Mouse (Mus musculus) myocyte (in vitro differentiated cells): ENCODE data around the gene Zbtb20. TPM values are rescaled to one million over a fixed set of nuclear protein-coding genes. Genes with fewer than 3 reads are reported as not detected.

Source experiments
- H3K27me3 ChIP-seq: one replicate; pipeline ENCODE4 v1.6.1; 2011; ENCODE audit not compliant: control insufficient read depth, insufficient read depth, insufficient read length
- H3K36me3 ChIP-seq: one replicate; pipeline ENCODE4 v1.6.1; 2011; ENCODE audit not compliant: control insufficient read depth, insufficient read depth
- H3K4me2 ChIP-seq: one replicate; pipeline ENCODE4 v1.6.1; 2011; ENCODE audit warnings: low read depth, control low read depth
- H3K4me3 ChIP-seq: one replicate; pipeline ENCODE4 v1.5.1; 2011; ENCODE audit warnings: mild to moderate bottlenecking, control low read depth, moderate library complexity
- H3K79me2 ChIP-seq: one replicate; pipeline ENCODE4 v1.6.1; 2011; ENCODE audit not compliant: control insufficient read depth, insufficient read depth
- H3ac ChIP-seq: one replicate; pipeline ENCODE4 v1.6.1; 2011; ENCODE audit not compliant: control insufficient read depth, insufficient read length
- CEBPB ChIP-seq: IDR thresholded peaks from 2 replicates; pipeline ENCODE4 v1.6.1; 2011; ENCODE audit warnings: mild to moderate bottlenecking, moderate library complexity; ENCODE audit not compliant: poor library complexity, insufficient read depth, severe bottlenecking
- E2F4 ChIP-seq: IDR thresholded peaks from one replicate; pipeline ENCODE4 v1.6.1; 2011; ENCODE audit warnings: mild to moderate bottlenecking, control low read depth, moderate library complexity; ENCODE audit not compliant: insufficient read depth
- MAX ChIP-seq: IDR thresholded peaks from one replicate; pipeline ENCODE4 v1.6.1; 2011; ENCODE audit warnings: low read depth, mild to moderate bottlenecking, control low read depth
- MYOD1 ChIP-seq, 3 experiments: IDR thresholded peaks; one replicate each; pipeline ENCODE4 v1.6.1; 2011; ENCODE audit warnings: control low read depth in 2 of 3, low read depth in 2 of 3, mild to moderate bottlenecking in 2 of 3, moderate library complexity in 1 of 3; ENCODE audit not compliant: insufficient read length in 2 of 3, control insufficient read depth in 1 of 3
- MYOG ChIP-seq, 3 experiments: IDR thresholded peaks; one replicate each; pipeline ENCODE4 v1.6.1; 2011; ENCODE audit warnings: control low read depth in 2 of 3, low read depth in 2 of 3, mild to moderate bottlenecking in 2 of 3; ENCODE audit not compliant: insufficient read length in 2 of 3, control insufficient read depth in 1 of 3, insufficient read depth in 1 of 3
- POLR2A ChIP-seq: IDR thresholded peaks from one replicate; pipeline ENCODE4 v1.6.1; 2011; ENCODE audit warnings: low read depth, mild to moderate bottlenecking, control low read depth, moderate library complexity; ENCODE audit not compliant: insufficient read length
- POLR2AphosphoS2 ChIP-seq: IDR thresholded peaks from one replicate; pipeline ENCODE4 v1.6.1; 2011; ENCODE audit warnings: low read depth, control low read depth; ENCODE audit not compliant: insufficient read length
- REST ChIP-seq: IDR thresholded peaks from one replicate; pipeline ENCODE4 v1.6.1; 2011; ENCODE audit warnings: mild to moderate bottlenecking, control low read depth, moderate library complexity; ENCODE audit not compliant: insufficient read depth, insufficient read length
- SRF ChIP-seq: IDR thresholded peaks from one replicate; pipeline ENCODE4 v1.6.1; 2011; ENCODE audit warnings: low read depth; ENCODE audit not compliant: control insufficient read depth, insufficient read length
- TCF12 ChIP-seq: IDR thresholded peaks from one replicate; pipeline ENCODE4 v1.6.1; 2011; ENCODE audit warnings: mild to moderate bottlenecking, control low read depth; ENCODE audit not compliant: poor library complexity, insufficient read depth, severe bottlenecking
- TCF3 ChIP-seq: IDR thresholded peaks from one replicate; pipeline ENCODE4 v1.6.1; 2011; ENCODE audit warnings: low read depth, control low read depth; ENCODE audit not compliant: insufficient read length
- USF1 ChIP-seq: IDR thresholded peaks from one replicate; pipeline ENCODE4 v1.6.1; 2011; ENCODE audit warnings: low read depth, mild to moderate bottlenecking, control low read depth, moderate library complexity
- polyA plus RNA-seq: library from polyadenylated mRNA; unstranded; fragments of >200 nt; fragmentation: generic; extraction: Trizol; gene quantifications from one replicate; pipeline ENCODE4 v1.2.1, GENCODE M21; 2012; ENCODE audit warnings: missing spikeins

The Zbtb20 gene
- polyA plus RNA-seq, 1 experiment = 5.0 TPM

- Histone ChIP-seq H3K27me3 (no peaks in the 10 kb centered on the region), H3K79me2 (peaks cover 14% of the 10 kb centered on the region), H3ac (no peak overlapping the region), H3K36me3 (no peaks in the 10 kb centered on the region), H3K4me2 (no peak overlapping the region), H3K4me3 (no peak overlapping the region)
- no peak for TF ChIP-seq MYOD1 (IDR thresholded peaks at IDR 0.05; ENCODE audit: control insufficient read depth in 1 of 3, insufficient read length in 2 of 3, low read depth in 2 of 3)
- no peak for TF ChIP-seq TCF3
- no peak for TF ChIP-seq POLR2AphosphoS2
- TF ChIP-seq CEBPB = no peak
- TF ChIP-seq TCF12 = no peak
- TF ChIP-seq POLR2A = no peak
- TF ChIP-seq USF1 = no peak
- no peak for TF ChIP-seq REST
- TF ChIP-seq MYOG (IDR thresholded peaks at IDR 0.05; ENCODE audit: control insufficient read depth in 1 of 3, insufficient read depth in 1 of 3, insufficient read length in 2 of 3, low read depth in 2 of 3) = no peak
- no peak for TF ChIP-seq E2F4
- TF ChIP-seq MAX = no peak
- no peak for TF ChIP-seq SRF
Observed at GRCm38 (mm10) chr16:43400046-43400445, 524.4 kb downstream of the Zbtb20 start.

GRCm38 (mm10) chr16:43400949-43401348 lies 525.3 kb downstream of the Zbtb20 start:
- TF ChIP-seq POLR2A (no peak), CEBPB (peak; percentile 73; the same call in 1 of the 2 replicates), E2F4 (no peak), REST (no peak)

GRCm38 (mm10) chr16:43402888-43403287 lies 527.2 kb downstream of the Zbtb20 start:
- Histone ChIP-seq H3K27me3 (no peaks in the 10 kb centered on the region), H3K4me3 (no peak overlapping the region), H3ac (no peak overlapping the region), H3K36me3 (no peaks in the 10 kb centered on the region), H3K4me2 (no peak overlapping the region), H3K79me2 (peaks cover 9% of the 10 kb centered on the region)
- TF ChIP-seq SRF (no peak), POLR2A (no peak), TCF3 (no peak), MYOG (IDR thresholded peaks at IDR 0.05; ENCODE audit: control insufficient read depth in 1 of 3, insufficient read depth in 1 of 3, insufficient read length in 2 of 3, low read depth in 2 of 3) (no peak), REST (no peak), CEBPB (no peak), USF1 (no peak), MAX (no peak), POLR2AphosphoS2 (no peak)

More at GRCm38 (mm10) chr16:43400949-43401348, 525.3 kb downstream of the Zbtb20 start:
- Histone ChIP-seq H3K79me2 (peaks cover 9% of the 10 kb centered on the region), H3K4me2 (peak overlapping the region; percentile 7), H3K27me3 (no peaks in the 10 kb centered on the region), H3ac (no peak overlapping the region), H3K4me3 (no peak overlapping the region), H3K36me3 (no peaks in the 10 kb centered on the region)

GRCm38 (mm10) chr16:43405089-43405488 lies 529.4 kb downstream of the Zbtb20 start:
- no peaks in the 10 kb centered on the region for H3K27me3 ChIP-seq
- H3ac ChIP-seq = no peak overlapping the region
- H3K4me2 ChIP-seq = no peak overlapping the region
- no peak for TF ChIP-seq TCF3
- TF ChIP-seq USF1 = no peak
- no peak for TF ChIP-seq TCF12
- TF ChIP-seq REST = no peak
- TF ChIP-seq MYOD1 (IDR thresholded peaks at IDR 0.05; ENCODE audit: control insufficient read depth in 1 of 3, insufficient read length in 2 of 3, low read depth in 2 of 3) = no peak
- TF ChIP-seq CEBPB = no peak
- H3K79me2 ChIP-seq = peaks cover 5% of the 10 kb centered on the region
- no peak overlapping the region for H3K4me3 ChIP-seq
- no peaks in the 10 kb centered on the region for H3K36me3 ChIP-seq

- H3K79me2 ChIP-seq = peaks cover 9% of the 10 kb centered on the region
- no peak overlapping the region for H3K4me3 ChIP-seq
- TF ChIP-seq POLR2AphosphoS2 (no peak), MAX (no peak), MYOG (IDR thresholded peaks at IDR 0.05; ENCODE audit: control insufficient read depth in 1 of 3, insufficient read depth in 1 of 3, insufficient read length in 2 of 3, low read depth in 2 of 3) (no peak), E2F4 (no peak)
Observed at GRCm38 (mm10) chr16:43407594-43408142, 532.0 kb downstream of the Zbtb20 start.

More at GRCm38 (mm10) chr16:43407594-43408142, 532.0 kb downstream of the Zbtb20 start:
- no peaks in the 10 kb centered on the region for H3K36me3 ChIP-seq
- no peaks in the 10 kb centered on the region for H3K27me3 ChIP-seq
- no peak overlapping the region for H3ac ChIP-seq
- no peak overlapping the region for H3K4me2 ChIP-seq
